Mouse (Mus musculus) stomach, embryonic 14.5 days (tissue): ENCODE results near the gene Mmp19. TPM values are rescaled to one million over a fixed set of nuclear protein-coding genes. Genes with fewer than 3 reads are reported as not detected.

Experiments used
- ATAC-seq: fragments of 200-750 bp; cut with Nextera tagmentation; 2 replicates; pipeline ENCODE4 v1.8.0; 2017; ENCODE audit warnings: low read depth, moderate TSS enrichment; ENCODE audit not compliant: insufficient number of reproducible peaks, insufficient read depth, low FRiP score
- H3K27ac ChIP-seq: fragments of 300-500 bp; sonication (generic); 2 replicates; pipeline ENCODE4 v1.5.1; 2014; ENCODE audit warnings: mild to moderate bottlenecking, low read length, moderate library complexity, mixed read lengths
- H3K27me3 ChIP-seq: fragments of 300-500 bp; sonication (generic); 2 replicates; pipeline ENCODE4 v1.6.1; 2014; ENCODE audit warnings: low read length, control low read depth, mixed read lengths; ENCODE audit not compliant: control insufficient read depth, insufficient read depth
- H3K36me3 ChIP-seq: fragments of 300-500 bp; sonication (generic); 2 replicates; pipeline ENCODE4 v1.6.1; 2014; ENCODE audit warnings: mild to moderate bottlenecking, control low read depth, low read length, moderate library complexity, mixed read lengths; ENCODE audit not compliant: control insufficient read depth, insufficient read depth
- H3K4me1 ChIP-seq: fragments of 300-500 bp; sonication (generic); 2 replicates; pipeline ENCODE4 v1.6.1; 2014; ENCODE audit warnings: low read length, control low read depth, mixed read lengths; ENCODE audit not compliant: control insufficient read depth, insufficient read depth
- H3K4me2 ChIP-seq: fragments of 300-500 bp; sonication (generic); replicated peaks from 2 replicates; pipeline ENCODE4 v1.6.1; 2014; ENCODE audit warnings: low read depth, low read length, control low read depth
- H3K4me3 ChIP-seq: fragments of 300-500 bp; sonication (generic); 2 replicates; pipeline ENCODE4 v1.5.1; 2014; ENCODE audit warnings: low read depth, low read length, control low read depth
- H3K9ac ChIP-seq: fragments of 300-500 bp; sonication (generic); replicated peaks from 2 replicates; pipeline ENCODE4 v1.6.1; 2014; ENCODE audit warnings: low read depth, mild to moderate bottlenecking, control low read depth, low read length, moderate library complexity, mixed read lengths
- H3K9me3 ChIP-seq: fragments of 300-500 bp; sonication (generic); 2 replicates; pipeline ENCODE4 v1.6.1; 2016; ENCODE audit warnings: low read depth, low read length, control low read depth; ENCODE audit not compliant: control insufficient read depth
- WGBS: fragments of 180-500 bp; shearing (Covaris S2); extraction: QIAGEN DNeasy Blood & Tissue Kit; methylation state at CpG from one replicate; pipeline ENCODE4 v1.1.7; 2014; 5-methylcytosine and 5-hydroxymethylcytosine counted together
- polyA plus RNA-seq: library from polyadenylated mRNA; unstranded; fragments of >200 nt; fragmentation: Nextera tagmentation; extraction: Ambion mirVana; gene quantifications from 2 replicates; pipeline ENCODE4 v1.2.1, GENCODE M21; 2014

Mmp19 gene
- polyA plus RNA-seq: 0.78 and 1.2 TPM in 2 replicates

DNA sequence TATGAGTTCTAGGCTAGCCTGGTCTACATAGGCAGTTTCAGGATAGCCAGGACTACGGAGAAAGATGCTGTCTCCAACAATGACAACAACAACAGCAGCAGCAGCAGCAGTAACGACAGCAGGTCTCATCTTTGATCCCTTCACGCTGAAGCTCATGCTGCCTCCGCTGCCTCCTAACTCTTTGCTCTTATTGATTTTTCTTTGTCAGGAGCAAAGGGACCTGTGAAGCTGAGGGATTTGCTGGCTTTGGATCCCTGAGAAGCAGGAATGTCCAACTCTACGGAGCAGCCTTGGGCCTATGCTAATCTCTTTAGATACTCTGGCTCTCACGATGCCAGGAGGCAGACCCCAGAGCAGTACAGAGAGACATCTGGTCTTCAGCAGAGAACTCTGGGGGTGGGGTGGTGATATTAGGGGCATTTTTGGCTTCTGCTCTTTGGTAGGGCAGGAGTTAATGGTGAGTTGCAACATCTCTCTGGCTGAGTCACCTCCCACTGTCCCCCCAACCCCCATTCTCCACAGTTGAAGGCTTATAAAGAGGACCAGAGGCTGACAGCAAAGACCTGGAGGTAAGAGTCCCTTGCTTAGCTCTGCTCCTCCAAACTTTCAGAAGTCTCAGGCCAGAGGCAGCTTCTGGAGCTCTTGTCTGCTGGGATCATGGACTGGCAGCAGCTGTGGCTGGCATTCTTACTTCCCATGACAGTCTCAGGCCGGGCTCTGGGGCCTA, at the start of gene Mmp19:
Mmp19 (plus strand) TSS at position 513 of the 727 bp plus-strand sequence.
- H3K9ac ChIP-seq: no peak within 1 kb of the TSS
- no peak within 1 kb of the TSS for H3K4me3 ChIP-seq
- ATAC-seq: no peak
- 61% methylated on average over 7 of the region's 7 CpGs for WGBS
- no peaks in the 10 kb centered on the region for H3K9me3 ChIP-seq
- no peaks in the 10 kb centered on the region for H3K27me3 ChIP-seq
- H3K4me2 ChIP-seq: no peak within 1 kb of the TSS
- H3K4me1 ChIP-seq: no peaks in the 10 kb centered on the region
- H3K36me3 ChIP-seq: no peaks in the 10 kb centered on the region
- H3K27ac ChIP-seq: no peak within 1 kb of the TSS

GRCm38 (mm10) chr10:128742616-128743015, 48.1 kb upstream of the Mmp19 start:
- peaks cover 18% of the 10 kb centered on the region for H3K4me1 ChIP-seq
- no peak overlapping the region for H3K9ac ChIP-seq
- no peaks in the 10 kb centered on the region for H3K9me3 ChIP-seq
- no peaks in the 10 kb centered on the region for H3K36me3 ChIP-seq
- H3K4me2 ChIP-seq: peak overlapping the region; percentile 86
- peak overlapping the region; percentile 63 for H3K4me3 ChIP-seq
- H3K27ac ChIP-seq: no peak overlapping the region
- no peak for ATAC-seq
- H3K27me3 ChIP-seq: no peaks in the 10 kb centered on the region
- WGBS: 26% methylated on average over 4 of the region's 4 CpGs

GRCm38 (mm10) chr10:128743235-128743634, 47.5 kb upstream of the Mmp19 start:
- Histone ChIP-seq H3K4me1 (peaks cover 18% of the 10 kb centered on the region), H3K4me2 (peak overlapping the region; percentile 86), H3K9ac (peak overlapping the region; percentile 57; the same call in 1 of the 2 replicates), H3K9me3 (no peaks in the 10 kb centered on the region), H3K27ac (no peak overlapping the region; the same call in 1 of the 2 replicates), H3K4me3 (peak overlapping the region; percentile 63), H3K27me3 (no peaks in the 10 kb centered on the region), H3K36me3 (no peaks in the 10 kb centered on the region)
- WGBS: 6% methylated on average over 7 of the region's 7 CpGs
- no peak for ATAC-seq

GRCm38 (mm10) chr10:128743791-128744191, 46.9 kb upstream of the Mmp19 start:
- ATAC-seq: peak; percentile 61
- Histone ChIP-seq H3K9ac (peak overlapping the region; percentile 57), H3K27ac (peak overlapping the region; percentile 55; the same call in 1 of the 2 replicates), H3K4me2 (peak overlapping the region; percentile 86), H3K9me3 (no peaks in the 10 kb centered on the region), H3K4me1 (peaks cover 18% of the 10 kb centered on the region), H3K36me3 (no peaks in the 10 kb centered on the region), H3K4me3 (peak overlapping the region; percentile 63), H3K27me3 (no peaks in the 10 kb centered on the region)
- WGBS: under 1% methylated on average over 37 of the region's 37 CpGs

DNA sequence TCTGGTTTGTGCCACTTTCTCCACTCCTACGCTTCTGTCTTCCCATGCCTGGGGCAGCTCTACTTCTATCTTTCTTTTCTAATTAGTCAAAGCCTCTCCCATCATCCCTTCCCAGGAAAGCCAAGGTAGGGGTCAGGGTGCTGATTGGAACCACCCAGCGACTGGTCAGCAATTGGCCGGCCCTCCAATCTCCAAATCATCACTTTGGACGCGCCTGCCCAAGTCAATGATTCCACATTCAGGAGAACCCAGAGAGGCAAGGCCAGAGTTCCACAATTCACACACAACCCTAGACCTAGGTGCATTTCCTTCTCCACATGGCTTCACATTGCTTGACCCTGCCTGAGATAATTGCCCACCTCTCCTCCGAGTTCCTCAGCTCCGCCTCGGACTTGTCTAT, 46.5 kb upstream of the Mmp19 start:
- H3K9ac ChIP-seq: peak overlapping the region; percentile 57
- H3K4me2 ChIP-seq: peak overlapping the region; percentile 86
- WGBS: 28% methylated on average over 8 of the region's 8 CpGs
- H3K27ac ChIP-seq: peak overlapping the region; percentile 55; the same call in 1 of the 2 replicates
- no peak for ATAC-seq
- peak overlapping the region; percentile 63 for H3K4me3 ChIP-seq
- peaks cover 20% of the 10 kb centered on the region for H3K4me1 ChIP-seq
- H3K36me3 ChIP-seq: no peaks in the 10 kb centered on the region
- no peaks in the 10 kb centered on the region for H3K9me3 ChIP-seq
- no peaks in the 10 kb centered on the region for H3K27me3 ChIP-seq

GRCm38 (mm10) chr10:128744680-128745601, 45.8 kb upstream of the Mmp19 start, which contains the start of gene Dgka:
TSS of gene Dgka (minus strand) at chr10:128744855.
- Histone ChIP-seq H3K4me2 (peak within 1 kb of the TSS; percentile 86), H3K4me3 (peak within 1 kb of the TSS; percentile 63), H3K27me3 (no peaks in the 10 kb centered on the region), H3K27ac (peak within 1 kb of the TSS; percentile 55; the same call in 1 of the 2 replicates), H3K36me3 (no peaks in the 10 kb centered on the region), H3K9ac (peak within 1 kb of the TSS; percentile 57), H3K4me1 (peaks cover 26% of the 10 kb centered on the region), H3K9me3 (no peaks in the 10 kb centered on the region)
- 21% methylated on average over 18 of the region's 18 CpGs for WGBS
- ATAC-seq: no peak

DNA sequence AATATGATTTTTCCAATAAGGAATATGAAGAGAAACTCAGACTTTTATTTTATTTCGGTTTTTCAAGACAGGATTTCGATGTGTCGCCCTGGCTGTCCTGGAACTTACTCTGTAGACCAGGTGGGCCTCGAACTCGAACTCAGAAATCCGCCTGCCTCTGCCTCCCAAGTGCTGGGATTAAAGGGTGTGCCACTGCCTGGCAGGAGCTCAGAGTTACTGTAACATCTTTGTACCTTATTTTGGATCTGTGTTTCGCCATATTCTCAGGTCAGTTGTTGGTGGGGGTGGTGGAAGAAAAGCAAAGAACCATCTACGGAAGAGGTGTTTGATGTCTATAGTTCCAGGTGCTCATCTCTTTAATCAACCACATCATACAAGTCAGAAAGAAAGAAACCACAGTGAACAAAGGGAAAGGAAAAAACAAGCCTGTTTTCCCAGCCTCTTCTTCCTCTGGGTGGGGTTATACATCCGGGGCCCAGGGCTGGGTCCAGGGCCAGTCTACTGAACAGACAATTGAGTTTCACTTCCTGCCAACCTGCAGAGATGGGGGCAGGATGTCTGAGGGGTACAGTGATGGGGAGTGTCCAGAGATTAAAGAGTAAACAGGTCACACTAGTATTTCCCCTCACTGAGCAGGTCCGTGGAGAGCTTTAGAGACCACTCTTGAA, 44.6 kb upstream of the Mmp19 start:
- no peaks in the 10 kb centered on the region for H3K36me3 ChIP-seq
- no peak overlapping the region for H3K27ac ChIP-seq
- H3K9me3 ChIP-seq: no peaks in the 10 kb centered on the region
- H3K4me1 ChIP-seq: peaks cover 29% of the 10 kb centered on the region
- WGBS: 90% methylated on average over 10 of the region's 10 CpGs
- H3K4me2 ChIP-seq: no peak overlapping the region
- no peak for ATAC-seq
- H3K4me3 ChIP-seq: no peak overlapping the region
- no peak overlapping the region for H3K9ac ChIP-seq
- H3K27me3 ChIP-seq: no peaks in the 10 kb centered on the region
